Mouse (Mus musculus) retina, adult 2 months (tissue): ENCODE data around the gene Csmd2.

Experiments
- DNase-seq: peaks from one replicate; pipeline ENCODE4 v3.0.0-alpha.2; 2012; ENCODE audit warnings: low read depth, low spot score

The Csmd2 gene

GRCm38 (mm10) chr4:128141161-128142101, 153.8 kb downstream of the Csmd2 start:
- no peak for DNase-seq

DNA sequence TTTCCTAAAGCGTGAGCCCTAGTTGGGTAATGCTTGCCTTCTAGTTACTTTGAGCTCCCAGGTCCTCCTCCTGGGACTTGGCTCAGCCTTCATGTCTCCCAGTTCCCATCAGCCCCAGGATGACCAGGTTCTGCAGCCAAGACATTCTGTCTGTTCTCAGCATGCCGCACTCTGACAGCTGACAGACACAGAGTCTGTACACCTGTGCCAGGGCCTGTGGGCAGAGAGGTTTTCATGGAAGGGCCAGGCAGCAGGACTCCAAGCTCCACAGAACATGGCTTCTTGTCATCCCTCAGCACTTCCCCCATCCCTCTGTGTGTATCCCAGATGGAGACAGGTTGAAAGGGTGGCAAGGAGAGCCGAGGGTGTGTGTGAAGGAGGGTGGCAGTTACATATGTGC, 154.6 kb downstream of the Csmd2 start:
- DNase-seq: no peak

GRCm38 (mm10) chr4:128143147-128143546, 155.5 kb downstream of the Csmd2 start:
- no peak for DNase-seq

DNA sequence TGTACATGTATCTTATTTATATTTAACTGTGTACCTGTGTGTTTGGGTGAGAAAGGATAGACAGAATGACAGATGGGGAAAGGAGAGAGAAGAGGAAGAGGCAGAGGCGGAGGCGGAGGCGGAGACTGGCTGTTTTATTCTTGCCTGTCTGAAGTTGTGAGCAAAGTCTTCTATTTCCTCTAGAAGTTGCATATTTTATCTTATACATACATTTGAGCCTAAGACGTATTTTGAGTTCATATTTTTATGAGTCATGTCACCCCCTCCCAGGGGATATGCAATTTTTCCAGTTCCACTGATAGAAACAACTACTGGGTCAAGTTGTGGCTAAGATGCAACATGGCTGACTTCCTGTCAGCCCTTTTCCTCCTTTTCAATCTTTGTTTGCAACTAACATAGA, 161.9 kb downstream of the Csmd2 start:
- DNase-seq: no peak

DNA sequence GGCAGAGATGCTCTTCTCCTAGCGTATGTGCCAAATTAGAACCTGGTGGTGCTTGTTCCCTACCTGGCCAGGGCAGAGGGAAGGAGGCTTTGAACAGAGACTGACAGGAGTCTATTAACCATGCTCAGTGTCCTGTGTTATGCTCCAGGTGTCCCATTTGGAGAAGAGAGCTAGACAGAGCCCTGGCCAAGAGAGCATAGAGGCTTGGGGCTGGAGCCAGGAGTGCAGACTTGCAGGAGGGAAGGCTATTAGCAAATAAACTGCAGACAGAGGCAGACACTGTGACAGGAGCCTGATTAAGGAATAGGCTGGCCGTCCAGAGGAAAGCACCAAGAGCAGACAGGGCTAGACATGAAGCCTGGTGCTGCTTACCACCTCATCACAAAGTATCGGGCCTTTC, 164.4 kb downstream of the Csmd2 start:
- no peak for DNase-seq

DNA sequence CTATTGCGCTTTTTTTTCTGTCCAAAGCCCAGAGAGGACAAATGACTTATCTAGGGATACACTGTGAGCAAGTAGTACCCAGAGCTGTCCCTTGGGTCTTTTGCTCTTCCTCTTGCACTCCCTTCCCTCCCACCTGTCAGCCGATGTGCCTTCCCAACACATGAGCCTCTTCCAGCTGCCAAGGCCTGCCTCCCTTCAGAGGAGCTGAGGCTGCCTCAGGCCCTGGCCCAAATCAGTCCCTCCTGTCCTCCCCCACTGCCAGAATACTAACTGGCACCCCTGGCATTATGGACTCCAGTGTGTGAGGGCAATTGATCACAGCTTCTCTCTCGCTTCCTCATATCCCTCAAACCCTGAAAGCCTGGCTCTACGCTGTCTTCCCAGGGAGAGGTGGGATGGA, 165.5 kb downstream of the Csmd2 start:
- DNase-seq: no peak

DNA sequence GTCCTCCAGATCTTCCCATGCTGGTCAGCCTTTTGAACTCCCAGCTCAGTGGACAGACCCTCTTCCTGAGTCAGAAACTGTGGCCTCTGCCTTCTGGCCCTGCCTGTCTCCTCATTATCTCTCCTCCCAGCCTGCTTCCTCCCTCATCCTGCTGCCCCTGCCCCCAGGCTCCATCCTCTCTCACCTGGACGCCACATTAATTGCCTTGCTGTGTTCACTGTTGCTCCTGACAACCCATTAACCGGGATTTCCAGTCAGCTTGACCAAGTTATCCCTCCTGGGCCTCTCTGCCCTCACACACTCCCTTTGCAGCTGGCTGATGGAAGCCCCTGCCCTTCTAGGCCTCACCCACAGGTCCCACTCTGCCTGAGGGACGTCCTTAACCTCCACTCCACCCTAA, 167.6 kb downstream of the Csmd2 start:
- DNase-seq: no peak

DNA sequence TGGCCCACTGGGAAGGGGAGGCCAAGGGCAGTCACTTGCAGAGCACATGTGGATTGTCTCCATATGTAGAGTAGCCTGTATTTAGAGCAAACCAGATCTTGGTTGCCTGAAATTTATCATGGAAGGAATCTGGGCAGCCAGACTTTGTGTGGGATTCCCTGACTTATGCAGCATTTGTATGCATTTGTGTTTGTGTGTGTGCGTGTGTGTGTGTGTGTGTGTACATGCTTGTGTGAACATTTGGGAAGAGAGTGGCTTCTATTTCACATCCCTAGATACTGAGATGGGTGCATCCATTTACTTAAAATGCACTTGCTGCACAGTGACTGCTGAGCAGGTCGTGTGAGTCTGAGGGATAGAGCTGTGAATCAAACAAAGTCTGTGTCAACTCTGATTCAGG, 173.0 kb downstream of the Csmd2 start:
- no peak for DNase-seq

- DNase-seq: no peak
Measured at GRCm38 (mm10) chr4:128170181-128170580, 182.5 kb downstream of the Csmd2 start.

DNA sequence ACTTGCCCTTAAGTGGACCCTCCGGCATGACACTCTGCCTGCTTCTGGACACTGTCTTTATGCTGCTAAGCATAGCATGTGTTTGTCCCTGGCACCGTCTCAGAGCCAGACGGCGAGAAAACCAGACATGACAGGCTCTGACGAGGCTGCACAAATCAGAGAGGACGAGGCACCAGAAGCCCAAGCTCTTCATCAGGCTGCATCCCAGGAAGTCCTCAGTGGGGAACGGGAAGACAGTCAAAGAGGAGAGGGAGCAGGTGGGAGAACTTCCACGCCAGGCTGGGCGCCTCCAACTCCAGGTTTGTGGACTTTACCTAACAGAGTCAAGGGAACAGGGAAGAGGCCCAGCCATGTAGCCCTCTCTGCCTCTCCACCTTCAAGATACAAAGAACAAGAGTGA, 183.6 kb downstream of the Csmd2 start:
- DNase-seq: no peak

DNA sequence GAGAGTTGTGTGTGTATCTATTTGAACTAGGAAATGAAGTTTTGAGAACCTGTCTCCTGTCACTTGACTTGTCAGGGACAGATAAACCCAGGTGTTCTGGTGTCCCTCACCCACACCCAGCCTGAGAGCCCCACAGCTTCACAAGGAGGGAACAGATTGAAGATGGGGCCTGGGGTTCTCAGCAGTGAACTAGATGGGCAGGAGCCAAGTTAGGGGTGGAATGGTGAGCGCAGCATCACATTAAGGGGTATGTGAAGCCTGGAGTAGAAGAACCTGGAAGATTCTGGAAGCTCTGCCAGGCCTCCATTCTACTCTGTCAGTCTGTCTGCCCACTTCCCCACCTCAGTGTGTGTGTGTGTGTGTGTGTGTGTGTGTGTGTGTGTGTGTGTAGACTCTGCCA, 184.0 kb downstream of the Csmd2 start:
- no peak for DNase-seq

DNA sequence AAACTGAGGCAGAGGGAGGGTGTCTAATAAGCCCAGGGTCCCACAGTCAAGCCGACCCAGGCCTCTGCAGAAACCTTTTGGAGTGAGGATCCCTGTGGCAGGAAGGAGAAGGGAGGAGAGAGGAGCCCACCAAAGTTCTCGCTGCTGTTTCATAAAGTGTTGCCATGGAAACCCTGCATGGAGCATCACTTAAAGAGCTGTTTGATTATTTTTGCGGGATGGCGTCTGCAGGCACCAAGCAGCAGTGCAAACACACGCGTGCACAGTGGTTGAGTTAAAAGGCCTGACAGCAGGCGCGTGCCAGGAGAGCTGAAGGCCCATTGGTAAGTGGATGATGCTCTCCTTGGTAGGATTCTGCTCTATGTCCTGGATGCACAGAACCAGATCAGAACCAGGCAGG, 191.3 kb downstream of the Csmd2 start:
- no peak for DNase-seq

- DNase-seq: no peak
Measured at GRCm38 (mm10) chr4:128179581-128179980, 191.9 kb downstream of the Csmd2 start.

GRCm38 (mm10) chr4:128184747-128185146, 197.1 kb downstream of the Csmd2 start:
- no peak for DNase-seq

DNA sequence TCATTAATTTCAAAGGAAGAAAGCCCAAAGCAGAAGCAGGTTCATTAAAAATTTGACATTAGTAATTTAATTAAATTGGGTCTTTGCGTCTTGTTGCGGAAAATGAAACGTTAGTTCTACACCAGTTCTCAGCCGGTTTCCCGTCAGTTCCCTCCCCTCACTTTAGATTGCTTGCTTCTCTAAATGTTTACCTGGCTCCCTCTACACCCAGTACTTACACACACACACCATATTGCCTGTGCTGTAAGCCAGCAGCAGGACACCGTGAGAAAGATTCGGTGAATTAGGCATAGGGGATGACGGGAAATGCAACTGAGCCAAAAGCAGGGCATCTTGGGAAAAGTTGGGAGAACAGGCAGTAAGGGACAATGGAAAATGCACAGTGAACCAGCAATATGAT, 206.8 kb downstream of the Csmd2 start:
- DNase-seq: no peak

DNA sequence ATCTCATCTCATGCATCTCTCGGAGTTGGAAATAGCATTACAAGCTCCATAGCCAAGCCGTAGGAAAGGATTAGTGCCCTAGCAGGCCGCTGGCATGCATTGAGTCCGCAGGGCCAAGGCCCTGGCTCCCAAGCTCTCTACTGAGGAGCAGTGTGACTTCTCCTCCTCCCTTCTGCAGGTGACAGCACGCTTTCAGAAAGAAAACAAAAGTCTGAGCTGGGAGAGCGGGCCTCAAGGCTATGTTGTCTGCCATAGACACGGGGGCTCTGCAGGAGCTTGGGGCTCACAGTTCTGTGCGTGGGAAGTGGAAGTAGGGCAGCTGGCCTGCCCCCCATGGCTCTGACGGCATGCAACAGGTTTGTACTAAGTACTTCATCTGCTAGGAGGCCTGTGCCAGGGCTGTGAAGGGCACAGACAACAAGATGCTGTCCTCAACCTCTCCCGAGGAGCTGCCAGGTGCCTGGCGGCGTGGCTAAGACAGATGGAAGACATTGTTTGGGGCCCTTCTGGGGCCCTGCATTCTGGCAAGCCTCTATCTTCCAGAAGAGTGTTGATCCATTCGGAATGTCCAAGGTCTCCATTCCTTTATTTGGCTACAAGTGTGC, 230.4 kb downstream of the Csmd2 start:
- no peak for DNase-seq

DNA sequence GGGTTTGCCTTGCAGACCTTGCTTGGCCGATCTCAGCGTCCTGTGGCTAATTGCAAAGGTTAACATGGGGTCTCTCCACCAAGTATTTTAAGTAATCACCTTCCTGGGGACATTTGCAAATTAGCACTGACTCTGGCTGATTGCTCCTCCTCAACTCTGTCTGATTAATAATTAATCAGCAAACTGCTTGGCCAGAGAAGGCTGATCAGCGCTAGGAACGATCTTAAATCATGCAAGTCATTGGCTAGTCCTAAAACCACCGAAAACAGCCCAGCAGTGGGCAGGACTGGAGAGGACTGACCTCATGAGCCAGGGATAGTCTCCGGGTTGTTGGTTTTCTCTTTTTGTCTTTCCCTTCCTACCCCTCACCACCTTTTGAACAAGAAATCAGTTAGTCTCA, 236.8 kb downstream of the Csmd2 start:
- DNase-seq: no peak

DNA sequence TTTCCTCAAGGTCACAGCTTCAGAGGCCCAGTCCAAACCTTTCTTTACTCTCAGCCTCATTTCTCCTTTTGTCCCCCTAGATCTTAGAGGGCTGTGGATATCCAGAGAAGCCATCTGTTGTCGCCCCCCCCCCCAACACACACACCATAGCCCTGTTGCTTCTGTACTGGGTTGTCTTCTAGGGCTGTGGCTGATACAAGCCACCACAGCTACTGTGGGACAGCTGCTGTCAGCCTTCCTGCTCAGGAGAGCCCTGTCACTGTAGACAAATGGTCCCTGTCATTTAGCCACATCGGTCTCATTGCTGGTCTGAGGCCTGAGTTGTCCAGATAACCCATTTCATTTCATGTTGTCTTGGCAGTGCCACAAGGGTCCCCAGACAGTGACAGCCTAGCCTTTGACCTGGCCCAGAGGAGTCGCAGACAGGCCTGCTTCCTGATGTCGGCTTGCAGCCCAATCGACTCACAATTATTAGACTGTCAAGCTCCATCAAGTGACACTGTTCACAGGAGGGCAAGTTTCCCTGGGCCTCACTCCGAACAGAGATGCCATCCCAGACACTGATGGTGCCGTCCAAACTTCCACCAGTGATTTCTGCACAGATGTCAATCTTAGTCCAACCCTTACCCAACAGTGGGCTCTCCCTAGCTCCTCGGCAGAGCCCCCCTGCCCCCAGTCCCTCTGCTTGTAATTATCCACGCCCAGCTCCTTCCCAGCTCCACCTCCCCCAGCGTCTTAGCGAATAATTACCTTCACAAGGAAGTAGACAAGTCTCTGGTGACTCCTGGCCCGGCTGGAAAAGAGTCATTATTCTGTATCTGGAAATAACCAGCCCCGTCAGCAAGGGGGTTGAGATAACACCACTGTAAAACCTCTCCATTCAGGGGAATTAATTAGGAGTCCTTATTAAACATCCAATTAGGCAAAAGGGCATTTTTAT, 240.0 kb downstream of the Csmd2 start:
- DNase-seq: no peak

- no peak for DNase-seq
Measured at GRCm38 (mm10) chr4:128233458-128233857, 245.8 kb downstream of the Csmd2 start.

- DNase-seq: no peak
Measured at GRCm38 (mm10) chr4:128239113-128239512, 251.5 kb downstream of the Csmd2 start.

DNA sequence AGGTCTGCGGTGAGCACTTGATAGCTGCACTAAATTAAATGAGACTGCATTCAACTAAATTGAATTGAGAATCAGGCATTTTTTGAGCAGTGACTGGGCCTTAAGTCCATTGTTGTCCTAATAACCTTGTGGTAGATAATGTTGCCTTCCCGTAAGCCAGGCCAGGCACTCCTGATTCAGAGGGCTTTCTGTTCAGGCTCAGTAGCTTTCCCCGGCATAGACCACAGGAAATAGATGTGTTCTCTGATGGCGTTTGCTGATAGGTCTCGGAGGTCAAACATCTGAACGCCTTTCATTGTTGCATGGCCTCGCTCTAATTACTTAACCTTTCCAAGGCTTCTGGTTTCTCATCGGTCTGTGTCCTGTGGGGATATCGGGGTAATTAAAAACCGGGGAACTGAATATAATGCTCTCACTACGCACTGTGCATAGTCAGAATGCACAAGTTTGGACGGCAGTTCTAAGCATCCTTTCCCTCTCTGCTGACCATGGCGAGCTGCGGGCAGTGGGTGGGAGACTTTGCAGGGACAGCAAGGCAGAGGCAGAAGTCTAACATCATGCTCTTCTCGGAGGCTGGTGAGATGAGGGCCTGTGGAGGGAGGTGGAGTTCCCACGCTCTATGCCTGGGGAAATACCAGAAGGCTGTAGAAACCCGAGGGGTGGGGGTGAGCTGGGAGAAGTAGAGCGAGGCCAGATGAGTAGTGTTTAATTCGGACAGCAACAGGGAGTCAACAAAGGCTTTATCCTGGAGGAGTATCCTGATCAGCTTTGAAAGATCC, 253.6 kb downstream of the Csmd2 start:
- DNase-seq: no peak
